Mouse (Mus musculus) heart, embryonic 14.5 days (tissue): ENCODE data around the gene Kcna3. TPM values are rescaled to one million over a fixed set of nuclear protein-coding genes. Genes with fewer than 3 reads are reported as not detected.

ENCODE experiments used
- ATAC-seq: fragments of 200-750 bp; cut with Nextera tagmentation; 2 replicates; pipeline ENCODE4 v1.8.0; 2017; ENCODE audit warnings: low read depth, moderate TSS enrichment; ENCODE audit not compliant: insufficient number of reproducible peaks, insufficient read depth, low FRiP score
- H3K27ac ChIP-seq, 2 experiments: fragments of 200-500 bp in 1 of 2; fragments of 300-500 bp in 1 of 2; sonication (generic) in 1 of 2; replicated peaks in 1 of 2; 2 replicates each; pipeline ENCODE4 v1.5.1; 2012 to 2014; ENCODE audit warnings: low read depth in 2 of 2, low read length in 2 of 2, control low read depth in 1 of 2, mild to moderate bottlenecking in 1 of 2, mixed read lengths in 1 of 2; ENCODE audit not compliant: control insufficient read depth in 1 of 2, insufficient read depth in 1 of 2
- H3K27me3 ChIP-seq: fragments of 300-500 bp; sonication (generic); 2 replicates; pipeline ENCODE4 v1.6.1; 2014; ENCODE audit warnings: mild to moderate bottlenecking, low read length, control low read depth; ENCODE audit not compliant: control insufficient read depth, insufficient read depth
- H3K36me3 ChIP-seq: fragments of 300-500 bp; sonication (generic); 2 replicates; pipeline ENCODE4 v1.6.1; 2014; ENCODE audit warnings: mild to moderate bottlenecking, control low read depth, low read length, mixed read lengths; ENCODE audit not compliant: control insufficient read depth, insufficient read depth
- H3K4me1 ChIP-seq, 2 experiments: fragments of 200-500 bp in 1 of 2; fragments of 300-500 bp in 1 of 2; sonication (generic) in 1 of 2; 2 replicates each; pipeline ENCODE4 v1.6.1; 2012 to 2014; ENCODE audit warnings: low read length in 2 of 2, control low read depth in 1 of 2, mixed read lengths in 1 of 2; ENCODE audit not compliant: control insufficient read depth in 2 of 2, insufficient read depth in 2 of 2
- H3K4me2 ChIP-seq: fragments of 300-500 bp; sonication (generic); 2 replicates; pipeline ENCODE4 v1.6.1; 2014; ENCODE audit warnings: mild to moderate bottlenecking, low read length
- H3K4me3 ChIP-seq, 2 experiments: fragments of 200-500 bp in 1 of 2; fragments of 300-500 bp in 1 of 2; sonication (generic) in 1 of 2; 2 replicates each; pipeline ENCODE4 v1.5.1; 2012 to 2014; ENCODE audit warnings: low read length in 2 of 2, mild to moderate bottlenecking in 2 of 2, control low read depth in 1 of 2, low read depth in 1 of 2, moderate library complexity in 1 of 2; ENCODE audit not compliant: control insufficient read depth in 1 of 2, insufficient read depth in 1 of 2
- H3K9ac ChIP-seq: fragments of 300-500 bp; sonication (generic); 2 replicates; pipeline ENCODE4 v1.6.1; 2014; ENCODE audit warnings: mild to moderate bottlenecking, low read length
- H3K9me3 ChIP-seq: fragments of 300-500 bp; sonication (generic); 2 replicates; pipeline ENCODE4 v1.6.1; 2016; ENCODE audit warnings: low read length, control low read depth; ENCODE audit not compliant: control insufficient read depth
- WGBS: fragments of 180-500 bp; shearing (Covaris S2); extraction: QIAGEN DNeasy Blood & Tissue Kit; methylation state at CpG from one replicate; pipeline ENCODE4 v1.1.7; 2014; 5-methylcytosine and 5-hydroxymethylcytosine counted together
- polyA plus RNA-seq: library from polyadenylated mRNA; unstranded; fragments of >200 nt; fragmentation: Nextera tagmentation; extraction: Ambion mirVana; gene quantifications from 2 replicates; pipeline ENCODE4 v1.2.1, GENCODE M21; 2014

The Kcna3 gene
- polyA plus RNA-seq, 1 experiment from 2014 or later, result 0.99 TPM

GRCm38 (mm10) chr3:107084586-107084985, 48.6 kb downstream of the Kcna3 start:
- no peak overlapping the region for H3K4me3 ChIP-seq
- H3K9me3 ChIP-seq, result peaks cover 3% of the 10 kb centered on the region; the same call in 1 of the 2 replicates
- H3K36me3 ChIP-seq, result no peaks in the 10 kb centered on the region
- ATAC-seq, result no peak
- 69% methylated on average over 3 of the region's 3 CpGs for WGBS
- H3K27ac ChIP-seq, result no peak overlapping the region
- no peaks in the 10 kb centered on the region for H3K4me1 ChIP-seq
- H3K4me2 ChIP-seq, result no peak overlapping the region
- no peaks in the 10 kb centered on the region for H3K27me3 ChIP-seq
- H3K9ac ChIP-seq, result no peak overlapping the region

GRCm38 (mm10) chr3:107087410-107087809, 51.4 kb downstream of the Kcna3 start:
- Histone ChIP-seq H3K4me3 (no peak overlapping the region), H3K27me3 (no peaks in the 10 kb centered on the region), H3K36me3 (no peaks in the 10 kb centered on the region), H3K9me3 (peaks cover 2% of the 10 kb centered on the region; the same call in 1 of the 2 replicates), H3K4me2 (no peak overlapping the region), H3K27ac (no peak overlapping the region), H3K9ac (no peak overlapping the region), H3K4me1 (no peaks in the 10 kb centered on the region)
- no peak for ATAC-seq
- 72% methylated on average over 4 of the region's 4 CpGs for WGBS

Other genes starting within 250 kb of the Kcna3 start
- 4.3 and 7.1 TPM in 2 replicates for gene Cd53, start 246.0 kb upstream of the Kcna3 start, polyA plus RNA-seq
- gene Olfr266, start 209.9 kb upstream of the Kcna3 start, polyA plus RNA-seq, result not detected in 2 replicates
- 0.03 and 0.05 TPM in 2 replicates for gene Kcna2, start 65.0 kb downstream of the Kcna3 start, polyA plus RNA-seq
- not detected in 2 replicates for gene Kcna10, start 146.9 kb downstream of the Kcna3 start, polyA plus RNA-seq
- 0.27 and 0.32 TPM in 2 replicates for gene Cym, start 185.6 kb downstream of the Kcna3 start, polyA plus RNA-seq
- 0.30 TPM in 1 of 2 replicates, not detected in the other for gene A630076J17Rik, start 194.4 kb downstream of the Kcna3 start, polyA plus RNA-seq
- not detected in 2 replicates for gene Prok1, start 203.5 kb downstream of the Kcna3 start, polyA plus RNA-seq
- gene Lamtor5, start 242.7 kb downstream of the Kcna3 start, polyA plus RNA-seq, result 182 and 207 TPM in 2 replicates